In genomic region chr19:48313776-48314175, GRCm38 (mm10) we compare ENCODE assay signal across 34 mouse cellular contexts.
"Had no signal": no experiment of that assay in that cellular context is flagged by ENCODE, and none has a peak within 500 bp of the region (broad histone marks: within the 10 kb centered on the region; RNA-seq: fewer than 3 reads in every experiment).

No protein-coding gene starts in this region.

- H3K27ac ChIP-seq: heart, embryonic 13.5 days; heart, embryonic 15.5 days; hindbrain, embryonic 10.5 days; hindbrain, embryonic 12.5 days; hindbrain, embryonic 13.5 days; hindbrain, embryonic 14.5 days; hindbrain, embryonic 15.5 days; hindbrain, postnatal 0 days; intestine, embryonic 15.5 days; kidney, embryonic 15.5 days; kidney, postnatal 0 days; layer of hippocampus, adult 2 months had no signal

- H3K4me2 ChIP-seq: heart, embryonic 11.5 days; heart, embryonic 12.5 days; heart, embryonic 13.5 days; heart, embryonic 15.5 days; hindbrain, embryonic 12.5 days; hindbrain, embryonic 13.5 days; hindbrain, embryonic 14.5 days; hindbrain, embryonic 15.5 days; intestine, embryonic 15.5 days; kidney, embryonic 15.5 days had no signal

- ATAC-seq: hindbrain, embryonic 16.5 days; hindbrain, postnatal 0 days; inflammation-experienced regulatory T-cells, adult 6 months; intestine, embryonic 15.5 days; intestine, embryonic 16.5 days; intestine, postnatal 0 days had no signal

- DNase-seq: heart, postnatal 10 days; heart, postnatal 14 days; heart, postnatal 36 days; heart, postnatal 4 days; kidney, adult 11 months; kidney, adult 18-20 months; kidney, adult 2 months; kidney, adult 8-10 months; kidney, adult 9 months; kidney, postnatal 10 days; kidney, postnatal 14 days; kidney, postnatal 25 days; kidney, postnatal 36 days; kidney, postnatal 4 days; layer of hippocampus, adult 9-11 months; layer of hippocampus, postnatal 36 days had no signal

- H3K4me1 ChIP-seq: heart, embryonic 12.5 days; heart, embryonic 13.5 days; heart, embryonic 15.5 days; hindbrain, embryonic 10.5 days; hindbrain, embryonic 12.5 days; intestine, embryonic 15.5 days; kidney, embryonic 15.5 days had no signal

- H3K9ac ChIP-seq: heart, embryonic 12.5 days; heart, embryonic 13.5 days; heart, embryonic 15.5 days; hindbrain, embryonic 12.5 days; hindbrain, embryonic 13.5 days; hindbrain, embryonic 14.5 days; hindbrain, embryonic 15.5 days; intestine, embryonic 15.5 days; kidney, embryonic 15.5 days had no signal

- H3K9me3 ChIP-seq: heart, embryonic 12.5 days; heart, embryonic 13.5 days; heart, embryonic 15.5 days; hindbrain, embryonic 10.5 days; hindbrain, embryonic 12.5 days; hindbrain, embryonic 13.5 days; hindbrain, embryonic 15.5 days; intestine, embryonic 15.5 days; kidney, embryonic 15.5 days had no signal

- H3K4me3 ChIP-seq: heart, embryonic 12.5 days; heart, embryonic 13.5 days; heart, embryonic 15.5 days; hindbrain, embryonic 10.5 days; hindbrain, embryonic 12.5 days; hindbrain, embryonic 13.5 days; hindbrain, embryonic 15.5 days; intestine, embryonic 15.5 days; kidney, embryonic 15.5 days; layer of hippocampus, adult 2 months had no signal

- H3K27me3 ChIP-seq: heart, embryonic 12.5 days; heart, embryonic 13.5 days; heart, embryonic 15.5 days; hindbrain, embryonic 12.5 days; hindbrain, embryonic 13.5 days; hindbrain, embryonic 15.5 days; intestine, embryonic 15.5 days; kidney, embryonic 15.5 days had no signal

- H3K36me3 ChIP-seq: heart, embryonic 12.5 days; heart, embryonic 13.5 days; heart, embryonic 15.5 days; hindbrain, embryonic 10.5 days; hindbrain, embryonic 12.5 days; hindbrain, embryonic 13.5 days; hindbrain, embryonic 15.5 days; intestine, embryonic 15.5 days; kidney, embryonic 15.5 days had no signal
